Mouse (Mus musculus) small intestine, adult 2 months (tissue): ENCODE results near the gene Mrps23. TPM values are rescaled to one million over a fixed set of nuclear protein-coding genes. Genes with fewer than 3 reads are reported as not detected.
"Not testable (repeated sequence)": the region's sequence is repeated elsewhere in the genome, so short reads cannot be mapped to it uniquely, and the experiment has no call there.

Source experiments
- H3K27ac ChIP-seq: fragments of 200-500 bp; 2 replicates; pipeline ENCODE4 v1.5.1; 2012; ENCODE audit warnings: low read depth, low read length, control low read depth, inconsistent platforms; ENCODE audit not compliant: insufficient read depth
- H3K27me3 ChIP-seq: fragments of 200-500 bp; 2 replicates; pipeline ENCODE4 v1.6.1; 2012; ENCODE audit warnings: mild to moderate bottlenecking, moderate library complexity, low read length, inconsistent platforms; ENCODE audit not compliant: control insufficient read depth, insufficient read depth
- H3K36me3 ChIP-seq: fragments of 200-500 bp; 2 replicates; pipeline ENCODE4 v1.6.1; 2012; ENCODE audit warnings: mild to moderate bottlenecking, low read length, control low read depth, inconsistent platforms; ENCODE audit not compliant: control insufficient read depth, insufficient read depth
- H3K4me1 ChIP-seq: fragments of 200-500 bp; 2 replicates; pipeline ENCODE4 v1.6.1; 2012; ENCODE audit warnings: low read length, inconsistent platforms, mixed read lengths; ENCODE audit not compliant: control insufficient read depth, insufficient read depth, insufficient read length
- H3K4me3 ChIP-seq: fragments of 200-500 bp; 2 replicates; pipeline ENCODE4 v1.5.1; 2012; ENCODE audit warnings: low read depth, mild to moderate bottlenecking, control low read depth, inconsistent platforms, low read length, moderate library complexity
- CTCF ChIP-seq: fragments of 200-500 bp; IDR thresholded peaks from 2 replicates; pipeline ENCODE4 v1.5.1; 2012; ENCODE audit warnings: low read depth, mild to moderate bottlenecking, control low read depth, inconsistent platforms, low read length, moderate library complexity, mixed read lengths; ENCODE audit not compliant: insufficient replicate concordance, insufficient read length; ENCODE audit errors: extremely low read depth
- POLR2A ChIP-seq: fragments of 200-500 bp; IDR thresholded peaks from 2 replicates; pipeline ENCODE4 v1.6.1; 2012; ENCODE audit warnings: low read depth, mild to moderate bottlenecking, control low read depth, inconsistent platforms, low read length, moderate library complexity
- WGBS: fragments of 180-500 bp; shearing (Covaris S2); methylation state at CpG from one replicate; pipeline ENCODE4 v1.1.7; 2018; 5-methylcytosine and 5-hydroxymethylcytosine counted together
- polyA plus RNA-seq: library from polyadenylated mRNA; depleted of rRNA; stranded (reverse); fragments of >200 nt; gene quantifications from 2 replicates; pipeline ENCODE4 v1.2.3, GENCODE M21; 2012

Gene Mrps23
- polyA plus RNA-seq, 1 experiment: 17.5 TPM

DNA sequence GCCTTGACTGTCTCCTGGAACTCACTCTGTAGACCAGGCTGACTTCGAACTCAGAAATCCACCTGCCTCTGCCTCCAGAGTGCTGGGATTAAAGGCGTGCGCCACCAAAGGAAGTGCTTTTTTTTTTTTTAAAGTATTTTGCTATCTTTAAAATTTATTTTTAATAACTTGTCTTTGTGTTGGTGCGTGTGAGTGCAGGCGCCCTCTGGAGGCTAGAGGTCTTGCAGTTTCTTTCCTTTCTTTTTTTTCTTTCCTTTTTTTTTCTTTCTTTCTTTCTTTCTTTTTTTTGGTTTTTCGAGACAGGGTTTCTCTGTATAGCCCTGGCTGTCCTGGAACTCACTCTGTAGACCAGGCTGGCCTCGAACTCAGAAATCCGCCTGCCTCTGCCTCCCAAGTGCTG, 2.4 kb downstream of the Mrps23 start:
- not testable (repeated sequence) for H3K4me1 ChIP-seq, H3K27me3 ChIP-seq, H3K4me3 ChIP-seq, H3K27ac ChIP-seq
- peak; percentile 25; the same call in 1 of the 2 replicates for TF ChIP-seq CTCF
- peaks cover 29% of the 10 kb centered on the region for H3K36me3 ChIP-seq
- WGBS: 67% methylated on average over 8 of the region's 8 CpGs

DNA sequence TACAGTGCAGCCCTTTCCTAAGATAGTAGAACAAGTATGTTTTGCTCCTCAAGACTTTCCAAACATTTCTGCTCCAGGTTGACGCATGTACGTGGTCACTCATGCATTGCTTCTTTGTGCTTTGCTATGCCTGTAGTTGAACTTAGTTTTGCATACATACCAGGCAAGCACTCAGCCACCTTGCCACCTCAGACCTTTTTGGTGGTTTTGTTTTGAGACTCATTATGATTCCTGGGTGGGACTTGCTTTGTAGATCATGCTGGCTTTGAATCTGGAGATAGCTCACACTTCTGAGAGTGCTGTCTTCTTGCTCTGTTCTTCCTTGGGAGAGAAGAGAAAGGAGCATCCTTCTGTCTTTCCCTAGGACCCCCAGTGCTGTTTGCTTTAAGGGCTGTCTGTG, 3.5 kb downstream of the Mrps23 start:
- TF ChIP-seq CTCF: no peak
- TF ChIP-seq POLR2A: no peak
- Histone ChIP-seq H3K36me3 (peaks cover 30% of the 10 kb centered on the region), H3K4me1 (no peaks in the 10 kb centered on the region; the same call in 1 of the 2 replicates), H3K27ac (no peak overlapping the region), H3K4me3 (no peak overlapping the region), H3K27me3 (no peaks in the 10 kb centered on the region)
- 96% methylated on average over 2 of the region's 2 CpGs for WGBS

- TF ChIP-seq CTCF (no peak), POLR2A (no peak)
- Histone ChIP-seq H3K27ac (no peak overlapping the region), H3K27me3 (no peaks in the 10 kb centered on the region), H3K4me1 (no peaks in the 10 kb centered on the region), H3K36me3 (peaks cover 30% of the 10 kb centered on the region), H3K4me3 (no peak overlapping the region)
- WGBS: 74% methylated on average over 5 of the region's 5 CpGs
These were observed 7.8 kb downstream of the Mrps23 start for GRCm38 (mm10) chr11:88211824-88212582.

DNA sequence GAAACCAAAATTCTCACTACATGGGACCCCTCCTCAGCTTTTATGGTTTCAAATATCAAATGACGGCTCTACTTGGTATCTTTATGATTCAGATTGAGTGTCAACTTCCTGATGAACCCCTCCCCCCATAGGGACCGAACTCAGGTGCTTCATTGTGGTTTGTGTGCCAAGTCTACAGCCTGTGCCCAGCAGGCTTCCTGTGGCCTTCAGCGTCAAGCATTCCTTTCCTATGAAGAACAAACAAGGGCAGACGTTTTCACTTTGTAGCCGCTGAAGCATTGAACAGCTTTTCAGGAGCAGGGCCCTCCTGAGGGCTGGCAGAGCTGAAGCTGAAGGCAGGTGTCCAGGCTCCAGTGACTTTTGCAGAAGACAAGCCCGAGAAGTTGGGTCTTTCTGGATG, 9.6 kb downstream of the Mrps23 start:
- 14% methylated on average over 6 of the region's 6 CpGs for WGBS
- TF ChIP-seq POLR2A (no peak), CTCF (no peak)
- Histone ChIP-seq H3K36me3 (peaks cover 21% of the 10 kb centered on the region), H3K4me1 (no peaks in the 10 kb centered on the region), H3K27me3 (no peaks in the 10 kb centered on the region), H3K27ac (no peak overlapping the region), H3K4me3 (peak overlapping the region; percentile 18; the same call in 1 of the 2 replicates)

DNA sequence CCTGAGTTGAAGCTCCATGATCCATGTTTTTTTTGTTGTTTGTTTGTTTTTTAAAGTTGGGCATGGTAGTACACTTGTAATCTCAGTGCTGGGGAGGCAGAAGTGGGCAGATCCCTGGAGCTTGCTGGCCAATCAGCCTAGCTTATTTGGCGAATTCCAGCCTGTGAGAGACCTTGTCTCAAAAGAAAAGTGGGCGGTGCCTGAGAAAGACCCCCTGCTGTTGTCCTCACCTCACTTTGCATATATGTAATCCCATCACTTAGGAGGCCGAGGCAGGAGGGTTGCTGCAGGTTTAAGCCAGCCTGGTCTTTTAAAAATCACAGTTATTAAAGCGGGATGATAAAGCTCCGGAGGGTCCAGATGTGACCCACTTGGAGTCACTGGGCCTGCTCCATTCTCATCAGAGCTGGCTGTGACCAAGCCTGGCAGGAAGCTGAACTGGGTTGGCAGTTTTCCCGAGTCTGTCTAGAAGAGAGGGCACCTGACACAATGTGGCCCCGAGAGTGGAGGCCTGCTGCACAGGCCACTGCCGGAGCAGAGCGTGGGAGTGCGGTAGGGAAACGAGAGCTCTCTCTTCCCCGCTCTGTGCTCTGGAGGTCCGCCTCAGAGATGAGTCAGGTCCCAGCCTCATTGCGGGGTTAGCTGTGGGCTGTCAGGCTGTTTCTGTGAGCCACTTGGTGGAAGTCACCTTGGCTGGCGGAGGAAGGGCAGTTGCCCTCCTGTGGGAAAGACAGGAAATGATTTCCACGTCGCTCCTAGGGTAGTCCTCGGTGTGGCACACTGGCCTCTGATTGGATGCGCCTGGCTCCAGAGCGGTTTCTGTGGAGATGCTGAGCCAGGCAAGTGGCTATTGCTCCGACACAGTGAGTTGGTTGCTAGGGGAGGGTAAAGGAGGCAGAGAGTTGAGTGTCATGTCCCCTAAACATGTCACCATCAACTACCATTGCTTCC, 11.0 kb downstream of the Mrps23 start:
- Histone ChIP-seq H3K4me3 (no peak overlapping the region), H3K27ac (no peak overlapping the region), H3K27me3 (no peaks in the 10 kb centered on the region), H3K36me3 (peaks cover 14% of the 10 kb centered on the region), H3K4me1 (no peaks in the 10 kb centered on the region)
- TF ChIP-seq CTCF (no peak), POLR2A (no peak)
- 75% methylated on average over 21 of the region's 21 CpGs for WGBS

DNA sequence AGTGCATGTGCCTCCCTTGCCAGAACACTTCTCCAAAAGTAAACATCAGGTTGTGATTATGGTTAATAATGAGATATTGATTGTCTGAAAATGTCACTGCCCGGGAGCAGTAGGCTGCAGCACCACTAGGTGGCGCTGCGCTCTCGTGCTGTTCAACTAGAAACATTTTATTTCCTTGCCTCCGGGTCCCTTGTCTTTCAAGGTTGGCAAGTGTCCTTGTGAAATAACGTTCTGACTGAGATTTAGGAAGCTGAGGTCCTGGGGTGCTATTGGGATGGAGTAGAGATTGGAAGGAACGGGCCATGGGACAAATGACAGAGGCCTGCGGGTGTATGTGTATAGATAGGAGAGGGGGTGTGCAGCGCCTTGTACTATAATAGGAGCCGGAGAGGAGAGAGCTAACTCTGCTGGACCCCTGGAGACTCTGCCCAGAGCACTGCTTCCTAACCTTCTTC, 12.1 kb downstream of the Mrps23 start:
- no peaks in the 10 kb centered on the region for H3K27me3 ChIP-seq
- H3K4me3 ChIP-seq: no peak overlapping the region
- no peaks in the 10 kb centered on the region for H3K4me1 ChIP-seq
- 23% methylated on average over 10 of the region's 10 CpGs for whole genome bisulfite sequencing
- peaks cover 4% of the 10 kb centered on the region; the same call in 1 of the 2 replicates for H3K36me3 ChIP-seq
- TF ChIP-seq POLR2A (no peak), CTCF (peak; percentile 99; the same call in 1 of the 2 replicates)
- no peak overlapping the region for H3K27ac ChIP-seq

DNA sequence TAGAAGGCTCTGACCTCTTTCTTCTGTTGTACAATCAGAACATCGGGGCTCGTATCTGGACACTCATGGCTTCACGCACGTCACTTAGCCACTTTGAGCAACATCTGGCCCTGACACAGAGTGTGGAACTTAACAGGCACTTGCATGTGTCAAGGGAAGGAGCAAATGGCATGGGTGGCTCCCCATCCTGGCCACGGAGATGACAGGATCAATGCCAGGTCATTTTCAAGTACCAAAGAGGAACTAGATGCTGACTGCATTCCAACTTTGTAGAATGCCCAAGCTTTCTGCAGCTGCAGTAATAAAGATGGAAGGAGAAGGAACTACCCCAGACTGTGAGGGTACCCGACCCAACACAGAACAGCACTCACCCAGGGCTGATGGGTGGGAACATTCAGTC, 14.0 kb downstream of the Mrps23 start:
- Histone ChIP-seq H3K4me3 (no peak overlapping the region), H3K27me3 (no peaks in the 10 kb centered on the region), H3K4me1 (no peaks in the 10 kb centered on the region), H3K36me3 (no peaks in the 10 kb centered on the region), H3K27ac (no peak overlapping the region)
- 77% methylated on average over 6 of the region's 6 CpGs for WGBS
- TF ChIP-seq CTCF: no peak
- no peak for TF ChIP-seq POLR2A
